Mouse (Mus musculus) erythroid progenitor cell, adult 5-6 weeks (primary cell): ENCODE results near the gene Scarf1. TPM values are rescaled to one million over a fixed set of nuclear protein-coding genes. Genes with fewer than 3 reads are reported as not detected.
A peak's percentile ranks its signal among the peaks of the same experiment; 100 is the strongest.

Experiments
- ATAC-seq: replicated peaks from 2 replicates; pipeline ENCODE4 v1.8.0; 2016; ENCODE audit warnings: moderate number of reproducible peaks, mild to moderate bottlenecking, moderate TSS enrichment, inconsistent platforms; ENCODE audit not compliant: poor library complexity, low FRiP score, severe bottlenecking
- total RNA-seq, 2 experiments: library from RNA; stranded (forward) in 1 of 2; stranded (reverse) in 1 of 2; fragments of 150-400 nt in 1 of 2; fragments of 186-747, 209-891 nt in 1 of 2; gene quantifications; 2 replicates each; pipeline versions ENCODE4 v1.2.3 to v1.2.4; 2015 to 2017; ENCODE audit warnings: low replicate concordance in 2 of 2

The Scarf1 gene
- total RNA-seq, 2 experiments from 2014 or later: 0.15 TPM; not detected in 1

DNA sequence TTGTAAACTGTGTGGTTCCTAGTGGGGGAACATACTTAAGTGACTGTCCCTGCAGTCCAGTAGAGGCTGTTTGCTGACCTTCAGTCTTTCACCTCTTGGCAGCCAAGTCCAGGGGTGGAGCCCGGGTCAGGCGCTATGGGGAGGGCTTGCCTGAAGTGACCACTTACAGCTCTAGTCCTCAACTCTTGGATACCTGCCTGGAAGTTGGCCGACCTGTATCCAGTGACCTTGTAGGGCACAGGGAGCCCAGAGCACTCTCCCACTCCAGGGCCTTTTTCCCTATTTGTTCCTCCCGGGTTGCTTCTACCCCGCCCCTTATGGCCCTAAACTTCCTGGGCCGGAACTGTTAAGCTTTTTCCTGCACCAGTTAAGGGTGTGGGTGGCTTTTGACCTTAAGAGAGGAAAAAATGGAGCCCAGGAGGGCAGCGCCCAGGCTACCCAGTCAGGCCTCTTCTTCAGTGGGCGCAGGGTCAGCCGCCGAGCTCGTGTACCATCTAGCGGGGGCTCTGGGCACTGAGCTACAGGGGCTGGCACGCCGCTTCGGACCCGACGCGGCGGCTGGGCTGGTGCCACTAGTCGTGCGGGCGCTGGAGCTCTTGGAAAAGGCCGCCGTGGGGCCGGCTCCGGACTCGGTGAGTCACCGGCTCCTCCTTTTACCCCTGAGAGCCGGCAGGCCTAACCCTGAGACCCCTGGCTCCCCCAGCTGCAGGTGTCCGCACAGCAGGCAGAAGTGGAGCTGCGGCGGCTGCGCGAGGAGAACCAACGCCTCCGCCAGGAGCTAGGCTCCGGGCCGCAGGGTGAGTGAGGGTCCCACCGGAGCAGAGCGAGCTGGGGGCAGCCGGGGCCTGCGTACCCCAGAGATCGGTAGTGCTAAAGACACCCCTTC is 3.4 kb upstream of the Scarf1 start, which contains the start of gene Rilp:
Gene Rilp, plus strand, starts transcription at position 354 of the 886 bp plus-strand sequence.
- ATAC-seq: peak; percentile 51

DNA sequence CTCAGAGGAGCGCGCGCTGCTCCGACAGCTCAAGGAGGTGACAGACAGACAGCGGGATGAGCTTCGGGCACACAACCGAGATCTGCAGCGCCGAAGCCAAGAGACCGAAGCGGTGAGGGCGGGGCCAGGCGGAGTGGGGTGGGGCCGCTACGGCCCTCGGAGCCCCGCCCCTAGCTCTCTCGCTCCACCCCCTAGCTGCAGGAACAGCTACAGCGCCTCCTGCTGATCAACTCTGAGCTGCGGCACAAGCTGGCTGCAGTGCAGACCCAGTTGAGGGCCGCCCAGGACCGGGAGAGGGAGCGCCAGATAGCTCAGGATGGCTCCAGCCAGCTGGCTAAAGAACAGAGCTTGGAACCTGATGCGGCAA is 2.7 kb upstream of the Scarf1 start:
- ATAC-seq: peak; percentile 90

DNA sequence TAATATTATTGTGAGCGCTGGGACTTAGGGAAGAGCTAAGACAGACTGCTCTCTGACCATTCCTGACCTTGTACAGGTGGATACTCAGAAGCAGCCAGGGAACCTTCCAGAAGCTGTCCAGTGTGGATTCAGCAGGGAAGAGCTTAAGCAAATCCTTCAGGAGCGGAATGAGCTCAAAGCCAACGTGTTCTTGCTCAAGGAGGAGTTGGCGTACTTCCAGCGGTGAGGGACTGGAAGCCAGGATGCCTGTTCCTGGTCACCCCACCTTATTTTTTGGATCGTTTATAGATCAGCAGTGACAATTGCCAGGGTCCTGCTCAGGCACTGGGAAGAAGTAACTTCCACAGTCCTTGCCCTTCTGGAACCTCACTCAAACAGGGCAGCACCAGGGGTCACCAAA is 2.1 kb upstream of the Scarf1 start:
- no peak for ATAC-seq

DNA sequence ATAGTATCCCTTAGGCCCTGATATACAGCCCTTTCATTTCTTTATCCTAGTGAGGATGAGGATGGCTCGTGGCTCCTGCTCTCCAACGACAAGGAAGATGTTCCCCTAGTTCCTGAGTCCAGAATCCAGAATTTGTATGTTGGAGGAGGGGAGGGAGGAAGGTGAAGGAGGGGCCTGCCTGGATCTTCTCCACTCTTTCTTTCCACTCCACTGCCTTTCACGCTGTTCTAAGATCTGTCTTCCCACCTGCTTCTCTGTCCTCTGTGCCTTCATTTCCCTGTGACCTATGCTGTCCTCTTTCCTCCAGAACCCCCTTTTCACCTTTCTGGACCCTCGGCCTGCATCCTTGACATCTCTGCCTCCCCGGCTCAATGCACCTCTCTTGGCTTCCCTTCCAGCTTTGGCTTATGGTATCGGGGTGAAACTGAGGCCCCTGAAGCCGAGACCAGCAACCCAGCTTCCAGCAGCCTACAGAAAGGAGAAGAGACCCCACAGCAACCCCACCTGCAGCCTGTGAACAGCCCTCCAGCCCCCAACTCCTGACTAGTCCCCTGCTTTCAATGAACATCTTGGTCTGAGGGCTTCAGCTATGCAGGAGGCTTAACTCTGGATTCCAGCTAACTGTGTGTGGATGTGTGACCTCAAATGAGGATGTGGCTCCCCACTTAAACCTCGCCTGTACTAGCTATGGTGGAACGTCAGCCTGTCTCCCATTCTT is 880 bp upstream of the Scarf1 start:
- ATAC-seq: no peak

DNA sequence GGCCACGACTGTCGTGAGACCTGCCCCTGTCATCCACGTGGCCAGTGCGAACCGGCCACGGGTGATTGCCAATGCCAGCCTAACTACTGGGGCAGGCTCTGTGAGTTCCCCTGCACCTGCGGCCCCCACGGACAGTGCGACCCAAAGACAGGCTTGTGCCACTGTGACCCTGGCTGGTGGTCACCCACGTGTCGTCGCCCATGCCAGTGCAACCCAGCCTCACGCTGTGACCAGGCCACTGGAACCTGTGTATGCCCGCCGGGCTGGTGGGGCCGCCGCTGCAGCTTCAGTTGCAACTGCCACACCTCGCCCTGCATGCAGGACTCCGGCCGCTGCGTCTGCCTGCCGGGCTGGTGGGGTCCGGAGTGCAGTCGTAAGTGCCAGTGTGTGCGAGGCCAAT is 1.8 kb downstream of the Scarf1 start:
- no peak for ATAC-seq

DNA sequence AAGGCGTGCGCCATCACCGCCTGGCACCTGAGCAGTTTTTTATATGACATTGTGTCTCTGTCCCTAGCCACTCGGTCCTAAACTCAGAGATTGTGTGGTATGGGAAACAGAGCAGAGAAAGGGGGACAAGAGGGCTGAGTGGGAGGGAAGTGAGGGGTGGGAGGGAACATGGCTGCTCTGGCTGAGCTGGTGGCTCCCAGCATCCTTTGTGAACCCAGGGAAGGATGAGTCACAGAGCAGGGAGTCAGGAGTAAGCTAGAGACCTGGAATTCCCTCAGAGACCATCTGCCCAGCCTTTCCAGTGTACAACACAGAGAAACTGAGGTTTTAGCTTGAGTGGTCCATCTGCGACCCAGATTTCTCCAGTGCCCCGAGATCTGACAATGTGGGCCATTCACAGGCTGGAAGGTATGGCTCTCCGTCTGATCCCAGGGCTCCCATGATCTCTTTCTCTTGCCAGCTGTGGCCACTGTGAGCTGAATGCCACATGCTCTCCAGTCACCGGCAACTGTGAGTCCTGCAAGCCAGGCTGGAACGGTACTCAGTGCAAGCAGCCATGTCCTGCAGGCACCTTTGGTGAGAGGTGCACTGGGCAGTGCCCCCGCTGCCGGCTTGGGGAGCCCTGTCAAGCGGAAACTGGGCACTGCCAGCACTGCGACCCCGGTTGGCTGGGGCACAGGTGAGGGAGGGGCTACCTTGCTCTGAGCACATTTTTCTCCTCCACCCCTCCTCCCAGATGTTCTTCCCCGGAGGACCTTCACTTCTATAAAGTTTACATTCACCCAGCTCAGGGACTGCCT is 6.7 kb downstream of the Scarf1 start:
- ATAC-seq: 0 out of 2 replicates have a peak, but pooled peaks have one; percentile 21

DNA sequence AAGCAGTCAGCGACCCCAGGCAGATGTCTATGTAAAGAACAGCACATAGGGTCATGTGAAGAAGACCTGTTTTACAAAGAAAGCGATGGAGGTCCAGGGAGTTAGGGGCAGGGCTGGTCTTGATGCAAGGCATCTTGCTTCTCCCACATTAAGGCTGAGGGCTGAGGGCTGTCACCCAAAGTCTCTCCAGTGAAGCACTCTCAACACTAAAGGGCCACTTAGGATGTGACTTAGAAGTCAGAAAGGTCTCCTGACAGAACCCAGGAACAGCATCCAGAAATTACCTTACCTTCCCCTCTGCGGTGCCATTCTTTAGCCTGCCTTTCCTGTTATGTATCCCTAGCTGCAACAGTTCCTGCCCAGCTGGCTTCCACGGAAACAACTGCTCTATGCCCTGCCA is 8.3 kb downstream of the Scarf1 start:
- no peak for ATAC-seq

DNA sequence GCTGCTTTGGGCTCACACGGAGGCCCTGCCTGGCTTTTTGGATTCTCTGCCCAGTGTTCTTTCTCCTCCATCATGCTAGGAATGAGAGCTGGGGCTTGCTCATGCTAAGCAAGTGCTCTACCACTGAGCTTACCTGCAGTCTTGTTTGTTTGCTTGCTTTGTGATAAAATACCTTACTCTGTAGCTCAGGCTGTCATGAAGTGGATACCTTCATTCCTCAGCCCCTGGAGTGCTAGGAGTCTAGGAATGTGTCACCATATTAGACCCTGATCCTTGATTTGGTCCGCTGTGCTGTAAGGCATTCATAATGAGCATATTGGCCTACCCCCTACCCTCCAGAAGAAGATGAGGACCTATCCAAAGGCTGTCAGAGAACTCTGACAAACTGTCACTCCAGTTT is 9.5 kb downstream of the Scarf1 start:
- ATAC-seq: no peak

DNA sequence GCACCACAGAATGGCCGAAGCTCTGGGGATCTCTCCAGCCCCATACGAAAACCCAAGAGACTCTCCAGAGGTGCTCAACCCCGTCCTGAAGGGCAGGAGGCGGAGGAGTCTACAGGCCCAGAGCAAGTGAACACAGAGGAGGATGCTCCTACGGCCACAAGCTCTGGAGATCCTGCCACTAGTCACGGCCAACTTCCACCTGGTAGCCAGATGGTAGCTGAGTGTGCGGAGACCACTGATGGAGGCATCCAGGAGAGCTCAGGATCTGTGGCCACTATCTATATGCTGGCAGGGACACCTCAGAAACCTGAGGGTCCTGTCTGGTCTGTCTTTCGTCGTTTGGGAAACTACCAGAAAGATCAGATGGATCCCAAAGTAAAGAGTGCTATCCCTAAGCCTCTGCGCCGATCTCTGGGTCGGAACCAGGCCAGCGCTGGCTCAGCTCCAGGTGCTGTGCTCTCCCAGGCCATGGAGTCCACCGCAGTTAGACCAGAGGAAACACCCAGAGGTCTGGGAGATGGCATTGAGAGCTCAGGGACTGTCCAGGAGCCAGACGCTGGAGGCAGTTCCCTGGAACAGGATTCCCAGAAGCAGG is 12.3 kb downstream of the Scarf1 start:
- no peak for ATAC-seq

DNA sequence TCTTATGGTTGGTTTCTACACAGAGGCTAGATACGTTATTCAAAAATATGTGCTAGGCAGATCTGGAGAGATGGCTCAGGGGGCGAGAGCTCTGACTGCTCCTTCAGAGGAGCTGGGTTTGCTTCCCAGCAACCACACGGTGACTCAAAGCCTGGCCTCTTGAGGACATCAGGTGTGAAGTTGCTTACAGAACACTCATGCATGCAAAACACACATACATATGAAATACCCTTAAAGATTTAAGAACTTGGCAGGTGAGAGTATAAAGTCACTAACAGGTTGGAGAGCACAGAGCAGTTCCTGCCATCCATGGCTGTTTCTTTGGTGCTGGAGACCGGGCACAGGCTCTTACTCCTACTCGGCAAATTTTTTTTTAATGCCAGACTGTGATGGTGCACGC is 13.6 kb downstream of the Scarf1 start:
- ATAC-seq: no peak

DNA sequence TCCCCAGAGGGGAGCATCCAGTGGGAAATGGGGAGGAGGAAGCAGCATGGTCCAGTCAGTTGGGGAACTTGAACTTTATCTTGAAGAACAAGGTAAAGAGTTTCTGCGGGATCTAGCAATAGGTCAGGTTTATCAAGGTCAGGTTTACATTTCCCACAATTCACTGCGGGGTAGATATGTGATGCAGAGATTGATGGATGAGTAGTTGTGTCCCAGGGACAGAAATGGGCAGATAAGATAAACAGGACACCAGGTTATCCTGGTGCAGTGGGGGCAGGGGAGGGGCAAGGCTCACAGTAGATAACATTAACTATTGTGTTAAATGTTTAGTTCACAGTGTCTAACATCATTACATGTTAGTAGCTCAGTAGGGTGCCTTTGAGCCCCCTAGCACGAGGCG is 16.4 kb downstream of the Scarf1 start:
- no peak for ATAC-seq

DNA sequence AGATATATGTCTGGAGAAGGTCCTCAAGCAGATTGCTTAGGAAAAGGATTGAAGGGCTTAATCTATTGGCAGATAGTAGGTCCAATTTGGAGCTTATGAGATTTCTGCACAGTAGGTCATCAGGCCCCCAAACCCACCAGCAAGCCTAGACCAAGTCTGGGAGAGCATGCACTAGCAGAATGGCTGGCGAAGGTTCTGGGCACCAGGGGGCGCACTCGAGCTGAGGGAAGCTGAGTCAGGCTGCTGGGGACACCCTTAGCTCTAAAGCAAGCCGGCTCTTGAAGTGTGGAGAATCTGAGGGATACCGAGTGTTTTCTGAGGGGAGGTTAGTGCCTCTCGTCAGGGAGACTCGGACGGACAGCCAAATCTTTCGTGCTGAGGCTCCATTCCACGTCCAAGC is 17.0 kb downstream of the Scarf1 start:
- peak; percentile 75 for ATAC-seq

DNA sequence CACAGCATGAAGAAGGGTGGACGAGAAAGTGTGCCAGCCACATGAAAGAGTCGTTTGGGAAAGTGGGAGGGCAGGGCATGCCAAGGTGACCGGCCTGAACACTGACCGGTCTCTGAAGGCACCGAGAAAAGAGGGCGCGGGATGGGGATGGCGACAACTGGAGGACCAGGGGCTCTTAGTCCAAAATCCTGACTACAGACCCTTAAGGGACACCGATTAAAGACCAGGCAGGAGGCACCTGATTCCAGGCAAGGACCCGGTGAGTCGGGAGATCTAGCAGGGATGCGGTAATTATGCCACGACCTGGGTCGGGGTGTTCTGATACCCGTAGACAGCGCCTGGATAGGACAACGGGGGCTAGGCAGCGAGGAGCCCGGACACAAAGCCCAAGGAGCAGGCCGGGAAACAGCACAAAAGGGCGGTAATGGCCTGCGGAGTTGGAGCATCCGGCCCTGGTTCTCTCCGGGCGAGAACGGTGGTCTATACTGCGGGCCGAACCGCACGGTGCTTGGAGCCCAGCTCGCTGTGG is 17.6 kb downstream of the Scarf1 start:
- peak; percentile 42 for ATAC-seq

DNA sequence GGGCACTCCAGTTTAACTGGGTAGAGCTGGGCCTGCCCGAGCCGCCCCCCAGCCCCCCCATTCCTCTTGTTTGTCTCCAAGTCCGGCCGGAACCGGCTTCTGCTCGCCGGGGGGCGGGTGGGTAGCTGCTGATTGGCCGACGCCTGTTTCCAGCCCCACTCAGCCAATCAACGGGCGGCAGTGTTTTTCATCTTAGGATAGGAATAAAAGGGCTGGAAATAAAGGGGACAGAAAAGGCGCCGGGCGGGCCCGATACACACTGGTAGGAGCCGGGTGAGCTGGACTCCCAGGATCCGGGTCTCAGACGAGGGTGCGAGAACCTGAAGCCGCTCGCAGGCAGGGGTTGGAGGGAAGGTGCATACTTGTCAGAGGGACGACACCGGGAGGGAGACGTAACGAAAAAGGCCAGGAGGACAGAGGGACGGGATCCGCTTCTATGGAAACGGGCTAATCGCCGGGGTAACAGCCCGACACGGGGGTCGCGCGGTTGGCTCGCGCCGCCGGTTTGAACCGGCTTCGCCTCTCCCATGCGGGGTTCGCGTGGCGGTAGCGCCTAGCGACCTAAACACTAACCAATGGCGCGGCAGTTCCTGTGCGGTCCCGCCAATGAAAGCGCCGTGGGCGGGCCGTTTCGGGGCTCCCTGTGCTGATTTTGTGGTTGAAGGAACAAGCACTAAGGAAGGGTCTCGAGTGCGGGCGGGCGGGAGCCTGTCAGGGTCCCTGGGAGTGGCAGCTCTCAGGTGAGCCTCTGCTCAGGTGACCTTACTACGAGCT is 18.3 kb downstream of the Scarf1 start, which contains the start of gene Slc43a2:
Gene Slc43a2, plus strand, starts transcription at position 226 of the 774 bp plus-strand sequence.
- peak; percentile 82 for ATAC-seq

DNA sequence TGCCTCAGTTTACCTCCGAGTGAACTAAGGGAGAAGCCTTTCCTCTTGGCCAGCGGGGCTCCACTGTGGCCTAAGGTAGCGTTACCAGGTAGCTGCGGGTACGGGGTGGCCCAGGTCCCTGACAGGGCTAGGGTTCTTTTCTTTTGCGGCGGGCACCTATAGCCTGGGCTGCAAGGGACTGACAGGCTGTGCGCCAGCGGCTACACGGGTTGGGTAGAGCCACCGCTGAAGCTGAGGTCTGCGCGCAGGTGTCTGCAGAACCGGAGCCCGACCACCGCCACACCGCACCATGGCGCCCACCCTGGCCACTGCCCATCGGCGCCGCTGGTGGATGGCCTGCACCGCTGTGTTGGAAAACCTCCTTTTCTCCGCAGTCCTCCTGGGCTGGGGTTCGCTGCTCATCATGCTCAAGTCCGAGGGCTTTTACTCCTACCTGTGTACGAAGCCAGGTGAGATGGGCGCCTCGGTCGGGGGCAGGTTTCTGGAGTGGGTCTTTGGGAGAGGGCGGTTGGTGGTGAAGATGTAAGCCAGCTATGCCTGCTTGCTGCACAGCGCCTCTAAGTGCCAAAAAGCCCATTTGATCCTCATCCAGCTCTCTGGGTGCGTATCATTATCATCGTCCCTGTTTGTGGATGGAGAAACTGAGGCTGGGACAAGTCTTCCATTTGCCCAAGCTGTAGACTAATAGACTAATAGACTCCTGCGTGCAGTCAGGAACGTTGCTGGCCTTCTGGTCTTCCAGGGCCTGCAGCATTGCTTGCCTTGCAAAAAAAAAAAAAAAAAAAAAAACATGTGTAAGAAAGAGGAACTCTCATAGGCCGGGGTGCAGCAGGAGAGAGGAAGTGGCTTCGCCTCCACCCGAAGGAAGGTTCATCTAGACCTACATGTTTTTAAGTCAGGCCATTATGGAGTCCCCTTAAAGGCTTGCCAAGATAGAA is 19.3 kb downstream of the Scarf1 start:
- ATAC-seq: no peak

DNA sequence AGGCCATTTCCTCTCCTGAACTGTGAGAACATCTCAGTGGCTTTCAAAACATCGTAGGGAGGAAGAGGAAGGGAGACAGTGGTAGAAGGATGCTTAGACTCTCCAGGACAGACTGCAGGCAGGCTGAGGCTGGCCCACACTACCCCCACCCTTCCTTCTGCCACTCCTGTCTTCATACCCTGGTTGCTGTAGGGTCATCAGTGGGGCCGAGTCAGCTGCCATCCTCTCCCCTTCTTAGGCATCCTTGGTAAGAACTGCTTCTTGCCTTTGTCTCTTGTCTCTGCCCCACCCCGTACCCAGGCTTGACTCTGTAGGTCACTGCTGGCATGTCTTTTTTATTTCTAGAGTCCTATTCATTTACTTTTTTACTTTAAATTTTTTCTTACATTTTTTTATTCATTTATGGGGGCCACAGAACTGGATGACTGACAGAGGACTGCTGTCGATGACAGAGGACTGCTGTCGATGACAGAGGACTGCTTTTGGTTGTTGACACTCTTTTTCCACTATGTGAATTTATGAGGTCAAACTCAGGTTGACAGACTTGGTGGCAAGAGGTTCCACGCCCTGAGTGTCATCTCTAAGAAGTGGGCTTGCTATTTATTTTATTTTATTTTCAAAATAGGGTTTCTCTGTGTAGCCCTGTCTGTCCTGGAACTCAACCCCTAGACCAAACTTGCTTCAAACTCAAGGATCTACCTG is 20.1 kb downstream of the Scarf1 start:
- ATAC-seq: no peak
